21 mouse cellular contexts compared by ENCODE assay signal in genomic region chr19:32892469-32892868, GRCm38 (mm10).
"Had no signal": no experiment of that assay in that cellular context is flagged by ENCODE, and none has a peak within 500 bp of the region (broad histone marks: within the 10 kb centered on the region; RNA-seq: fewer than 3 reads in every experiment).

No protein-coding gene starts in this region.

- H3K27ac ChIP-seq: layer of hippocampus, adult 2 months; limb, embryonic 10.5 days; limb, embryonic 13.5 days; liver, embryonic 12.5 days; liver, embryonic 15.5 days; lung, embryonic 15.5 days; midbrain, embryonic 10.5 days; midbrain, embryonic 13.5 days; neural tube, embryonic 12.5 days; neural tube, embryonic 15.5 days had no signal

- H3K4me1 ChIP-seq: liver, embryonic 12.5 days; liver, embryonic 15.5 days; lung, embryonic 15.5 days; megakaryocyte, embryonic 14.5 days; midbrain, embryonic 10.5 days; midbrain, embryonic 13.5 days; neural tube, embryonic 12.5 days; neural tube, embryonic 15.5 days had no signal

- ATAC-seq: liver, embryonic 12.5 days; midbrain, embryonic 13.5 days; midbrain, embryonic 16.5 days had no signal

- DNase-seq: kidney, adult 18-20 months; kidney, postnatal 14 days; layer of hippocampus, adult 9-11 months; liver; lung, adult 18-20 months; lung, postnatal 10 days; lung, postnatal 36 days; thymus, adult 18-20 months; thymus, postnatal 36 days had no signal

- H3K4me3 ChIP-seq: layer of hippocampus, adult 2 months; limb, embryonic 10.5 days; limb, embryonic 13.5 days; liver, embryonic 12.5 days; liver, embryonic 15.5 days; lung, embryonic 15.5 days; megakaryocyte, embryonic 14.5 days; midbrain, embryonic 10.5 days; midbrain, embryonic 13.5 days; neural tube, embryonic 12.5 days; neural tube, embryonic 15.5 days had no signal

- H3K36me3 ChIP-seq: limb, embryonic 10.5 days; limb, embryonic 13.5 days; liver, embryonic 12.5 days; liver, embryonic 15.5 days; lung, embryonic 15.5 days; midbrain, embryonic 10.5 days; midbrain, embryonic 13.5 days; neural tube, embryonic 12.5 days; neural tube, embryonic 15.5 days had no signal

- H3K4me2 ChIP-seq: limb, embryonic 13.5 days; liver, embryonic 12.5 days; liver, embryonic 15.5 days; lung, embryonic 15.5 days; midbrain, embryonic 13.5 days; neural tube, embryonic 12.5 days; neural tube, embryonic 15.5 days had no signal

- H3K9ac ChIP-seq: limb, embryonic 13.5 days; liver, embryonic 12.5 days; liver, embryonic 15.5 days; lung, embryonic 15.5 days; midbrain, embryonic 13.5 days; neural tube, embryonic 12.5 days; neural tube, embryonic 15.5 days had no signal

- H3K27me3 ChIP-seq: limb, embryonic 13.5 days; liver, embryonic 12.5 days; liver, embryonic 15.5 days; lung, embryonic 15.5 days; midbrain, embryonic 13.5 days; neural tube, embryonic 12.5 days; neural tube, embryonic 15.5 days had no signal

- H3K9me3 ChIP-seq: limb, embryonic 10.5 days; limb, embryonic 13.5 days; liver, embryonic 12.5 days; liver, embryonic 15.5 days; lung, embryonic 15.5 days; megakaryocyte, embryonic 14.5 days; midbrain, embryonic 10.5 days; midbrain, embryonic 13.5 days; neural tube, embryonic 12.5 days; neural tube, embryonic 15.5 days had no signal
